Mouse (Mus musculus) hindbrain, postnatal 0 days (tissue): ENCODE data around the gene Meis1. TPM values are rescaled to one million over a fixed set of nuclear protein-coding genes. Genes with fewer than 3 reads are reported as not detected.

Experiments
- ATAC-seq: fragments of 200-750 bp; cut with Nextera tagmentation; 2 replicates; pipeline ENCODE4 v1.8.0; 2017; ENCODE audit warnings: mild to moderate bottlenecking, moderate TSS enrichment, moderate library complexity
- DNase-seq: peaks from one replicate; pipeline ENCODE4 v3.0.0-alpha.2; 2015; ENCODE audit warnings: low spot score
- H3K27ac ChIP-seq: fragments of 300-500 bp; sonication (generic); 2 replicates; pipeline ENCODE4 v1.5.1; 2014; ENCODE audit warnings: mild to moderate bottlenecking
- H3K27me3 ChIP-seq: fragments of 300-500 bp; sonication (generic); 2 replicates; pipeline ENCODE4 v1.6.1; 2014; ENCODE audit warnings: low read length, mixed read lengths; ENCODE audit not compliant: insufficient read depth
- H3K36me3 ChIP-seq: fragments of 300-500 bp; sonication (generic); 2 replicates; pipeline ENCODE4 v1.6.1; 2014; ENCODE audit warnings: low read length, mixed read lengths; ENCODE audit not compliant: insufficient read depth
- H3K4me1 ChIP-seq: fragments of 300-500 bp; sonication (generic); 2 replicates; pipeline ENCODE4 v1.6.1; 2014; ENCODE audit warnings: antibody characterized with exemption, low read length, mixed read lengths; ENCODE audit not compliant: insufficient read depth
- H3K4me2 ChIP-seq: fragments of 300-500 bp; sonication (generic); 2 replicates; pipeline ENCODE4 v1.6.1; 2014; ENCODE audit warnings: low read depth, mild to moderate bottlenecking, low read length, moderate library complexity, mixed read lengths
- H3K4me3 ChIP-seq: fragments of 300-500 bp; sonication (generic); 2 replicates; pipeline ENCODE4 v1.5.1; 2014; ENCODE audit warnings: low read length
- H3K9ac ChIP-seq: fragments of 300-500 bp; sonication (generic); replicated peaks from 2 replicates; pipeline ENCODE4 v1.6.1; 2014; ENCODE audit warnings: mild to moderate bottlenecking, low read length, moderate library complexity, mixed read lengths
- H3K9me3 ChIP-seq: fragments of 300-500 bp; sonication (generic); 2 replicates; pipeline ENCODE4 v1.6.1; 2016; ENCODE audit warnings: low read length, mixed read lengths
- CTCF ChIP-seq: IDR thresholded peaks from 2 replicates; pipeline ENCODE4 v1.5.1; 2016; ENCODE audit warnings: antibody characterized with exemption, control low read depth, low read depth
- WGBS: fragments of 180-500 bp; shearing (Covaris S2); extraction: QIAGEN DNeasy Blood & Tissue Kit; methylation state at CpG from one replicate; pipeline ENCODE4 v1.1.7; 2014; 5-methylcytosine and 5-hydroxymethylcytosine counted together
- polyA plus RNA-seq: library from polyadenylated mRNA; unstranded; fragments of >200 nt; fragmentation: Nextera tagmentation; extraction: Ambion mirVana; gene quantifications from 2 replicates; pipeline ENCODE4 v1.2.1, GENCODE M21; 2015
- total RNA-seq: library from RNA; depleted of rRNA; stranded (reverse); fragments of >200 nt; gene quantifications from 2 replicates; pipeline ENCODE4 v1.2.3, GENCODE M21; 2014

Meis1 gene
- total and polyA plus RNA-seq, 2 experiments from 2014 or later: 99.4 to 112 TPM

- Histone ChIP-seq H3K4me3 (no peak overlapping the region), H3K27ac (no peak overlapping the region), H3K9me3 (no peaks in the 10 kb centered on the region), H3K36me3 (0 out of 2 replicates have a peak, but pooled peaks cover 5% of the 10 kb centered on the region), H3K27me3 (no peaks in the 10 kb centered on the region), H3K4me2 (no peak overlapping the region), H3K4me1 (no peaks in the 10 kb centered on the region), H3K9ac (no peak overlapping the region)
- DNase-seq: no peak
- 100% methylated on average over 1 of the region's 1 CpGs for WGBS
- TF ChIP-seq CTCF: no peak
- no peak for ATAC-seq
Measured at GRCm38 (mm10) chr11:18975087-18975486, 43.7 kb downstream of the Meis1 start.

GRCm38 (mm10) chr11:18973808-18974207, 45.0 kb downstream of the Meis1 start:
- no peak; the same call in 1 of the 2 replicates for ATAC-seq
- Histone ChIP-seq H3K27ac (no peak overlapping the region), H3K4me2 (no peak overlapping the region), H3K9ac (no peak overlapping the region), H3K36me3 (0 out of 2 replicates have a peak, but pooled peaks cover 5% of the 10 kb centered on the region), H3K9me3 (no peaks in the 10 kb centered on the region), H3K27me3 (no peaks in the 10 kb centered on the region), H3K4me1 (no peaks in the 10 kb centered on the region), H3K4me3 (no peak overlapping the region)
- DNase-seq: no peak
- no peak for TF ChIP-seq CTCF
- 47% methylated on average over 3 of the region's 3 CpGs for WGBS

- Histone ChIP-seq H3K36me3 (0 out of 2 replicates have a peak, but pooled peaks cover 5% of the 10 kb centered on the region), H3K9ac (no peak overlapping the region), H3K27ac (no peak overlapping the region), H3K4me3 (no peak overlapping the region), H3K9me3 (no peaks in the 10 kb centered on the region), H3K27me3 (no peaks in the 10 kb centered on the region), H3K4me1 (no peaks in the 10 kb centered on the region), H3K4me2 (no peak overlapping the region)
- DNase-seq (no peak), ATAC-seq (no peak)
- no peak for TF ChIP-seq CTCF
Measured at GRCm38 (mm10) chr11:18972968-18973367, 45.8 kb downstream of the Meis1 start.

- no peaks in the 10 kb centered on the region for H3K9me3 ChIP-seq
- no peak overlapping the region for H3K4me2 ChIP-seq
- H3K36me3 ChIP-seq: 0 out of 2 replicates have a peak, but pooled peaks cover 5% of the 10 kb centered on the region
- no peak overlapping the region for H3K9ac ChIP-seq
- no peak overlapping the region for H3K4me3 ChIP-seq
- DNase-seq (peak; percentile 51), ATAC-seq (peak; percentile 29; the same call in 1 of the 2 replicates)
- WGBS: 34% methylated on average over 3 of the region's 3 CpGs
- H3K4me1 ChIP-seq: no peaks in the 10 kb centered on the region
- H3K27me3 ChIP-seq: no peaks in the 10 kb centered on the region
- H3K27ac ChIP-seq: no peak overlapping the region
- no peak for TF ChIP-seq CTCF
Measured at GRCm38 (mm10) chr11:18971551-18971950, 47.2 kb downstream of the Meis1 start.

- no peak overlapping the region for H3K27ac ChIP-seq
- no peak overlapping the region for H3K4me3 ChIP-seq
Measured at GRCm38 (mm10) chr11:18969920-18970336, 48.9 kb downstream of the Meis1 start.

GRCm38 (mm10) chr11:18964418-18964817, 54.4 kb downstream of the Meis1 start:
- no peaks in the 10 kb centered on the region for H3K27me3 ChIP-seq
- no peak overlapping the region for H3K9ac ChIP-seq
- 57% methylated on average over 5 of the region's 5 CpGs for WGBS
- DNase-seq: no peak
- H3K9me3 ChIP-seq: no peaks in the 10 kb centered on the region
- no peak overlapping the region for H3K4me3 ChIP-seq
- no peaks in the 10 kb centered on the region; the same call in 1 of the 2 replicates for H3K36me3 ChIP-seq
- H3K27ac ChIP-seq: no peak overlapping the region
- H3K4me1 ChIP-seq: no peaks in the 10 kb centered on the region; the same call in 1 of the 2 replicates
- no peak for ATAC-seq
- no peak for TF ChIP-seq CTCF
- no peak overlapping the region for H3K4me2 ChIP-seq

More at GRCm38 (mm10) chr11:18969920-18970336, 48.9 kb downstream of the Meis1 start:
- TF ChIP-seq CTCF: no peak
- H3K27me3 ChIP-seq: no peaks in the 10 kb centered on the region
- no peak overlapping the region for H3K4me2 ChIP-seq
- H3K9ac ChIP-seq: no peak overlapping the region
- H3K36me3 ChIP-seq: 0 out of 2 replicates have a peak, but pooled peaks cover 5% of the 10 kb centered on the region
- WGBS: 60% methylated on average over 2 of the region's 2 CpGs
- H3K9me3 ChIP-seq: no peaks in the 10 kb centered on the region
- ATAC-seq (no peak), DNase-seq (no peak)
- no peaks in the 10 kb centered on the region for H3K4me1 ChIP-seq
